Mouse (Mus musculus) MEL (cell line): ENCODE data around the gene Fam57b.

Source experiments
- CTCF ChIP-seq, 3 experiments: IDR thresholded peaks in 2 of 3; conservative IDR thresholded peaks in 1 of 3; 2 replicates each; pipeline ENCODE4 v1.5.1; 2011 to 2012; ENCODE audit warnings: low read length in 3 of 3, low read depth in 2 of 3, mild to moderate bottlenecking in 2 of 3, improper control_type of control experiment in 1 of 3, inconsistent platforms in 1 of 3, mixed read lengths in 1 of 3, moderate library complexity in 1 of 3; ENCODE audit not compliant: control insufficient read depth in 1 of 3, insufficient read depth in 1 of 3, poor library complexity in 1 of 3, severe bottlenecking in 1 of 3
- EP300 ChIP-seq, 2 experiments: IDR thresholded peaks; 2 replicates each; pipeline ENCODE4 v1.6.1; 2011; ENCODE audit warnings: improper control_type of control experiment in 2 of 2, low read length in 2 of 2, low read depth in 1 of 2, mild to moderate bottlenecking in 1 of 2
- JUND ChIP-seq: IDR thresholded peaks from 2 replicates; pipeline ENCODE4 v1.6.1; 2011; ENCODE audit warnings: low read depth, mild to moderate bottlenecking, improper control_type of control experiment, low read length
- MAFK ChIP-seq: IDR thresholded peaks from 2 replicates; pipeline ENCODE4 v1.6.1; 2011; ENCODE audit warnings: low read depth, mild to moderate bottlenecking, low read length, improper control_type of control experiment, borderline replicate concordance
- MYC ChIP-seq: IDR thresholded peaks from 2 replicates; pipeline ENCODE4 v1.6.1; 2011; ENCODE audit warnings: low read depth, mild to moderate bottlenecking, low read length, improper control_type of control experiment, moderate library complexity
- POLR2A ChIP-seq, 2 experiments: IDR thresholded peaks; 2 replicates each; pipeline ENCODE4 v1.6.1; 2011 to 2012; ENCODE audit warnings: low read length in 2 of 2, mild to moderate bottlenecking in 2 of 2, control low read depth in 1 of 2, improper control_type of control experiment in 1 of 2, low read depth in 1 of 2, moderate library complexity in 1 of 2; ENCODE audit not compliant: control insufficient read depth in 1 of 2, insufficient read depth in 1 of 2, poor library complexity in 1 of 2
- TAL1 ChIP-seq: IDR thresholded peaks from 2 replicates; pipeline ENCODE4 v1.6.1; 2012; ENCODE audit warnings: mild to moderate bottlenecking, inconsistent platforms, low read length, moderate library complexity, mixed read lengths
- USF1 ChIP-seq: IDR thresholded peaks from 2 replicates; pipeline ENCODE4 v1.6.1; 2014; ENCODE audit warnings: low read depth, mild to moderate bottlenecking, inconsistent platforms, low read length, improper control_type of control experiment, moderate library complexity
- ZNF384 ChIP-seq: IDR thresholded peaks from 2 replicates; pipeline ENCODE4 v1.6.1; 2012; ENCODE audit warnings: low read depth, mild to moderate bottlenecking, inconsistent platforms, low read length, improper control_type of control experiment

- no peak for TF ChIP-seq ZNF384
- TF ChIP-seq EP300 (IDR thresholded peaks at IDR 0.05; ENCODE audit: low read depth in 1 of 2, low read length in 2 of 2): 0 out of 4 replicates have a peak, but pooled peaks of 1 of the 2 experiments have one; percentile 10
- no peak for TF ChIP-seq CTCF (IDR thresholded peaks at IDR 0.05 in 2 of 3, conservative IDR thresholded peaks at IDR 0.05 in 1 of 3; ENCODE audit: control insufficient read depth in 1 of 3, insufficient read depth in 1 of 3, low read depth in 2 of 3, low read length in 3 of 3, poor library complexity in 1 of 3, severe bottlenecking in 1 of 3)
- TF ChIP-seq TAL1: no peak
- no peak for TF ChIP-seq JUND
- no peak for TF ChIP-seq POLR2A (IDR thresholded peaks at IDR 0.05; ENCODE audit: control insufficient read depth in 1 of 2, insufficient read depth in 1 of 2, low read depth in 1 of 2, low read length in 2 of 2, poor library complexity in 1 of 2)
- no peak for TF ChIP-seq MYC
- no peak for TF ChIP-seq USF1
- TF ChIP-seq MAFK: no peak
These were observed 34.9 kb upstream of the Fam57b start for GRCm38 (mm10) chr7:126762471-126763008.
